Mouse (Mus musculus) heart, postnatal 0 days (tissue): Measurements from ENCODE around the gene Osbpl8. TPM values are rescaled to one million over a fixed set of nuclear protein-coding genes. Genes with fewer than 3 reads are reported as not detected.

Source experiments
- ATAC-seq: fragments of 200-750 bp; cut with Nextera tagmentation; 2 replicates; pipeline ENCODE4 v1.8.0; 2017; ENCODE audit warnings: low read depth, moderate number of reproducible peaks, moderate library complexity; ENCODE audit not compliant: insufficient read depth
- DNase-seq: peaks from one replicate; pipeline ENCODE4 v3.0.0-alpha.2; 2016; ENCODE audit warnings: low spot score
- H3K27ac ChIP-seq: fragments of 300-500 bp; sonication (generic); 2 replicates; pipeline ENCODE4 v1.5.1; 2014; ENCODE audit warnings: low read depth, mild to moderate bottlenecking
- H3K27me3 ChIP-seq: fragments of 300-500 bp; sonication (generic); 2 replicates; pipeline ENCODE4 v1.6.1; 2014; ENCODE audit warnings: low read length, mixed read lengths; ENCODE audit not compliant: control insufficient read depth, insufficient read depth
- H3K36me3 ChIP-seq: fragments of 300-500 bp; sonication (generic); replicated peaks from 2 replicates; pipeline ENCODE4 v1.6.1; 2014; ENCODE audit warnings: low read length, mixed read lengths; ENCODE audit not compliant: control insufficient read depth, insufficient read depth
- H3K4me1 ChIP-seq: fragments of 300-500 bp; sonication (generic); 2 replicates; pipeline ENCODE4 v1.6.1; 2014; ENCODE audit warnings: antibody characterized with exemption; ENCODE audit not compliant: control insufficient read depth, insufficient read depth
- H3K4me2 ChIP-seq: fragments of 300-500 bp; sonication (generic); 2 replicates; pipeline ENCODE4 v1.6.1; 2014; ENCODE audit warnings: low read depth, mild to moderate bottlenecking, low read length, moderate library complexity
- H3K4me3 ChIP-seq: fragments of 300-500 bp; sonication (generic); 2 replicates; pipeline ENCODE4 v1.5.1; 2014; ENCODE audit warnings: low read depth, low read length
- H3K9ac ChIP-seq: fragments of 300-500 bp; sonication (generic); replicated peaks from 2 replicates; pipeline ENCODE4 v1.6.1; 2014; ENCODE audit warnings: low read depth, low read length, mixed read lengths
- H3K9me3 ChIP-seq: fragments of 300-500 bp; sonication (generic); replicated peaks from 2 replicates; pipeline ENCODE4 v1.6.1; 2016; ENCODE audit warnings: low read length; ENCODE audit not compliant: control insufficient read depth
- CTCF ChIP-seq: IDR thresholded peaks from 2 replicates; pipeline ENCODE4 v1.5.1; 2016; ENCODE audit warnings: antibody characterized with exemption, control low read depth, low read depth
- EP300 ChIP-seq: IDR thresholded peaks from 2 replicates; pipeline ENCODE4 v1.6.1; 2016; ENCODE audit warnings: antibody characterized with exemption, low read depth
- WGBS: fragments of 180-500 bp; shearing (Covaris S2); extraction: QIAGEN DNeasy Blood & Tissue Kit; methylation state at CpG from one replicate; pipeline ENCODE4 v1.1.7; 2014; 5-methylcytosine and 5-hydroxymethylcytosine counted together
- polyA plus RNA-seq: library from polyadenylated mRNA; unstranded; fragments of >200 nt; fragmentation: Nextera tagmentation; extraction: Ambion mirVana; gene quantifications from 2 replicates; pipeline ENCODE4 v1.2.1, GENCODE M21; 2015
- total RNA-seq: library from RNA; depleted of rRNA; stranded (reverse); fragments of >200 nt; gene quantifications from 2 replicates; pipeline ENCODE4 v1.2.3, GENCODE M21; 2014; ENCODE audit warnings: low replicate concordance; rRNA removed

The Osbpl8 gene
- total RNA-seq: 110 and 114 TPM in 2 replicates
- 26.3 and 30.8 TPM in 2 replicates for polyA plus RNA-seq

- no peaks in the 10 kb centered on the region for H3K36me3 ChIP-seq
- peak within 1 kb of the TSS; percentile 95 for H3K9ac ChIP-seq
- H3K4me3 ChIP-seq: peak within 1 kb of the TSS; percentile 98
- peaks cover 23% of the 10 kb centered on the region for H3K4me1 ChIP-seq
- TF ChIP-seq CTCF (no peak), EP300 (no peak; the same call in 1 of the 2 replicates)
- DNase-seq: peak; percentile 97
- no peaks in the 10 kb centered on the region for H3K9me3 ChIP-seq
- no peaks in the 10 kb centered on the region for H3K27me3 ChIP-seq
- peak within 1 kb of the TSS; percentile 62 for H3K4me2 ChIP-seq
- 1% methylated on average over 82 of the region's 84 CpGs for WGBS
- H3K27ac ChIP-seq: peak within 1 kb of the TSS; percentile 98
- peak; percentile 95 for ATAC-seq
Measured at GRCm38 (mm10) chr10:111164304-111165218, at the start of gene Osbpl8. Osbpl8 (plus strand) TSS chr10:111164752.

DNA sequence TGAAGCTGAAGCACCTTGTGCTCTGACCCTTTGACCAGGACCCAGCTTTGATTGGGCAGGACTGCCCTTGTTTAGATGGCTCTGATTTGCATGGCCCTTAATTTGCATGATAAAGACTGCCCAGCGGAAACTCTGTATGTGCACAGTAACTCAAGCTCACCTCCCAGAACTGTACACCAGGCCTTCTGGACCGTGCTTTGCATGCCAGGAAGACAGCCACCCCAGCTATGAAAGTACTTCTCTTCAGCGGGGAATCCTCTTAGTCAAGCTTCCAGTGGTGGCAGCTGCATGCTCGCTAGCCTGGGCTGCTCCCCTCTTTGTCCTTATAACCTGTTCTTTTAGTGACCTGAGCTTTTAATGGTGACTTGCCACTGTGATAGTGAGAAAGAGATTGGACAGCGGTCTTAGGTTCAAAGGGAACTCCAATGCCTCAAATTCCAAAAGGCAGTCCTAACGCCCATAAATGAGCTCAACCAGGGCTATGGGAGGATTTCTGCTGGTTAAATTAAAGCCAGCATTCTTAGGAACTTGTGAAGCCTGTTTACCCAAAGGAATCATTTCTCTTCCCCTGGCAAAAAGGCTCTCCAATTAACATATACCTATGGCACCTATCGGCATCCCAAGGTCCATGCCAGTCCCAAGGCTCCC is 47.2 kb upstream of the Osbpl8 start:
- Histone ChIP-seq H3K9ac (no peak overlapping the region), H3K9me3 (no peaks in the 10 kb centered on the region), H3K36me3 (no peaks in the 10 kb centered on the region), H3K4me2 (no peak overlapping the region), H3K4me1 (no peaks in the 10 kb centered on the region), H3K27ac (no peak overlapping the region), H3K4me3 (no peak overlapping the region), H3K27me3 (no peaks in the 10 kb centered on the region)
- 72% methylated on average over 7 of the region's 7 CpGs for WGBS
- TF ChIP-seq EP300 (no peak), CTCF (no peak)
- no peak for DNase-seq
- ATAC-seq: no peak

DNA sequence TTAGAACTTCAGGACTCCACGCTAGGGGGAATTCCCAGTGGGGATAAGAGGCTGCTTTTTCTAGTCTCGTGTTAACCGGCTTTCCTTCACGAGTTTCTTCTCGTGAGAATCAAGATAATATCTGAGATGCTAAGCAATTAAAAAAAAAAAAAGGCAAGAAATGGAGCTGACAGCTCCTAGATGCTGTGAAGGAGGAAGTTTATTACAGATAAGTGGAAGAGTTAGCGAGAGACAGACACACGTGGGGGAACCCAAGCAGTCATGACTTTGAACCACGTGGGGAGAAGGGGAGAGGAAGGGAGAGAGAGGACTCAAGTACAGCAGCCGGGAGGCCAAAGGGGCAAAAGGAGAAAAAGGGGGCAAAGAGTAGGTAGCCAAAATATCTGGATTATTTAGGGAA is 46.3 kb upstream of the Osbpl8 start:
- H3K36me3 ChIP-seq: no peaks in the 10 kb centered on the region

GRCm38 (mm10) chr10:111118991-111119650 is 45.4 kb upstream of the Osbpl8 start:
- H3K27ac ChIP-seq: no peak overlapping the region
- H3K4me1 ChIP-seq: no peaks in the 10 kb centered on the region
- H3K36me3 ChIP-seq: no peaks in the 10 kb centered on the region
- H3K9ac ChIP-seq: no peak overlapping the region
- no peaks in the 10 kb centered on the region for H3K9me3 ChIP-seq
- no peak overlapping the region for H3K4me3 ChIP-seq
- ATAC-seq (no peak), DNase-seq (no peak)
- H3K4me2 ChIP-seq: no peak overlapping the region
- no peaks in the 10 kb centered on the region for H3K27me3 ChIP-seq
- no peak for TF ChIP-seq CTCF
- TF ChIP-seq EP300: no peak
- 49% methylated on average over 3 of the region's 3 CpGs for WGBS

More for the DNA sequence above, 46.3 kb upstream of the Osbpl8 start:
- no peak overlapping the region for H3K4me2 ChIP-seq
- no peak overlapping the region for H3K4me3 ChIP-seq
- ATAC-seq: no peak
- H3K27ac ChIP-seq: no peak overlapping the region
- H3K4me1 ChIP-seq: no peaks in the 10 kb centered on the region
- H3K27me3 ChIP-seq: no peaks in the 10 kb centered on the region
- H3K9me3 ChIP-seq: no peaks in the 10 kb centered on the region
- no peak for DNase-seq
- no peak for TF ChIP-seq CTCF
- TF ChIP-seq EP300: no peak
- WGBS: 68% methylated on average over 9 of the region's 9 CpGs
- H3K9ac ChIP-seq: no peak overlapping the region

- DNase-seq (no peak), ATAC-seq (no peak)
- Histone ChIP-seq H3K4me2 (no peak overlapping the region), H3K4me1 (no peaks in the 10 kb centered on the region), H3K36me3 (no peaks in the 10 kb centered on the region), H3K27ac (no peak overlapping the region), H3K4me3 (no peak overlapping the region), H3K9ac (no peak overlapping the region), H3K9me3 (no peaks in the 10 kb centered on the region), H3K27me3 (no peaks in the 10 kb centered on the region)
- TF ChIP-seq CTCF (no peak), EP300 (no peak)
Measured at GRCm38 (mm10) chr10:111119756-111120155, 44.8 kb upstream of the Osbpl8 start.
